Mouse (Mus musculus) stomach, postnatal 0 days (tissue): ENCODE measurements at regions not wholly inside any gene's neighbourhood (a gene's known extent, or its start where the extent isn't known, plus 50 kb on each side); places are given as distances from the start of the nearest gene placed in this dataset.

Experiments used
- CTCF ChIP-seq: IDR thresholded peaks from 2 replicates; pipeline ENCODE4 v1.5.1; 2016; ENCODE audit warnings: antibody characterized with exemption, low read depth, mild to moderate bottlenecking, moderate library complexity
- EP300 ChIP-seq: optimal IDR thresholded peaks from 2 replicates; pipeline ENCODE3; 2016; ENCODE audit warnings: antibody characterized with exemption

DNA sequence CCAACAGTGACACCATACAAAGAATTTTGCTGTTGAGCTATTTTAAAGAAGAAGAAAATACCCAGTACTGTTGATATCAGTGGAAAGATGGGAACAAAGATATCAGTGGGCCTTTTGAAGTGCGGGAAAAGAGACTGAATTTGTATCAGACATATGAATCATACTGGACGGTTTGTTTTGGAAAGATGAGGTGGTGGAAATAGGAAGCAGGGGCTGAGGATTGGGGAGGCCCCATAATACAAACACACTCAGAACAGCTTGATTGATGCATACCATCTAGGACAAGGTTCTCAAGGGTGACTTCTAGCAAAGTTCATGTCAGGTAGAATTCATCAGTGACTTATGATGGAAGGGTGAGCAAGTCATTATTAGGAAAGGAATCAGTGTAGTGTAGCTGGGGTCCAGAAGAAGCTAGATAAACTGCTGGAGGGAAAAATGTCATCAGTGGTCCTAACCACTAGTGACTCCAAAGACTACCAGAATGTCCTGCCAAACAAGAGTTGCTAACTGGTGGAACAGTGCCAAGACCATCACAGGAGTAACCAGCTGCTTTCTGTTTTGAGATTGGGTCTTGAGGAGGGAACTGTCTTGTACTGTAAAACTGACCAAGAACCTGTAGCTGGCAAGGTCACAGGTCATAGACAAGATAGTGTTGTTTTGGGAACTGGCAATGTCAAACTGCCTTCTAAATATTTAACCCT lies 176.0 kb upstream of the Zc3h12c start:
- no peak for TF ChIP-seq CTCF
- no peak for TF ChIP-seq EP300
